Mouse (Mus musculus): ENCODE measurements around the gene Henmt1. TPM values are rescaled to one million over a fixed set of nuclear protein-coding genes. Genes with fewer than 3 reads are reported as not detected.

Henmt1 gene
- polyA plus RNA-seq (2012), result 0.03 TPM in 1 of 2 replicates, not detected in the other

DNA sequence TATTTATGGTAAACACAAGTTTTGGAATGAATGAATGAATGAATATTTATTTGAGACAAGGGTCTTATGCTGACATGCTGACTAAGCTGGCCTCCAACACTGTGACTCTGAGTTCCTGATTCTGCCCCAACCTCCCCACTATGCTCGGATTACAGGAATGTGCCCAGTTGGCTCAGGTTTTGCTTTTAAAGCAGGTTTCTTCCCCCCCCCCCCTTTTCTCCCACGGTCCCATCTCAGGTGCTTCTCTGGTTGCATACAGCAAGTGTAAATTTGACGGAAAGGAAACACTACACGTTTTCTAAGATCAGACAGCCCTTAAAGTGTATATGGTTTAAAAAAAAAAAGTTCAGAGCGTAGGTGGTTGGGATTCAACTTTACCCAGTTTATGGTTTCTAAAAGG is at the start of gene Henmt1:
Gene Henmt1 (plus strand): TSS at position 301 of the 400 bp plus-strand sequence.
- TF ChIP-seq GATA1 (IDR thresholded peaks at IDR 0.05; ENCODE audit: low read length), result no peak

DNA sequence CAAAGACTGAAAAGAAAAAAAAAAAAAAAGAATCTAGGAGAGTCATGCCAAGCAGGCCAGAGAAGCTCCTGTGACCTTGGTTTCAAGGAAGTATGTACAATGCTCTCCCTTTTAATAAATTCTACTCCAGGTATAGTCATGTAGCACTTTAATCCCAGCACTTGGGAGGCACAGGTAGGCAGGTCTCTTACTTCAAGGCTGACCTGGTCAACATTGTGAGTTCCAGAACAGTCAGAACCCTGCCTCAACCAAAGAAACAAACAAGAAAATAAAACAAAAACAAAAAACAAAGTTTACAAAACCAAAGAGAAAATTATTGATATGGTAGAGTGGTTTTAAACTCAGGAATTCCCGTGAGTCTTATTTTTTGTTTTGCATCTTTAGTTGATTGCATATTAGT is 49.8 kb upstream of the Henmt1 start, which contains the start of gene Fndc7:
Gene Fndc7 (minus strand): TSS at position 101 of the 400 bp plus-strand sequence.
- no peak for TF ChIP-seq GATA1 (IDR thresholded peaks at IDR 0.05; ENCODE audit: low read length)

DNA sequence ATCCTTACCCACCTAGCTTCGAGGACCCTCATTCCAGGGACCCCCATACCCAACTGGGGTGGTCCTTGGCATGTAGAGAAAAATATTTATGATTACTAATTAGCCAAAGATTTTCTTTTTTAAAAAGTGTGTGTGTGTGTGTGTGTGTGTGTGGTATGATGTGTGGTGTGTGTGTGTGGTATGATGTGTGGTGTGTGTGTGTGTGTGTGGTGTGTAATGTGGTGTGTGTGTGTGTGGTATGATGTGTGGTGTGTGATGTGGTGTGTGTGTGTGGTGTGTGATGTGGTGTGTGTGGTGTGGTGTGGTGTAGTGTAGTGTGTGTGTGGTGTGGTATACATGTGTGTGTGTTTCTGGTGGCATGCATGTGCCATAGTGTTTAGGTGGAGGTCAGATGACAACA is 47.6 kb upstream of the Henmt1 start:
- no peak for TF ChIP-seq GATA1 (IDR thresholded peaks at IDR 0.05; ENCODE audit: low read length)

- no peak for TF ChIP-seq GATA1 (IDR thresholded peaks at IDR 0.05; ENCODE audit: low read length)
Measured at GRCm38 (mm10) chr3:108892914-108893313, 46.8 kb upstream of the Henmt1 start.

- no peak for TF ChIP-seq GATA1 (IDR thresholded peaks at IDR 0.05; ENCODE audit: low read length)
Measured at GRCm38 (mm10) chr3:108898640-108899039, 41.0 kb upstream of the Henmt1 start.

DNA sequence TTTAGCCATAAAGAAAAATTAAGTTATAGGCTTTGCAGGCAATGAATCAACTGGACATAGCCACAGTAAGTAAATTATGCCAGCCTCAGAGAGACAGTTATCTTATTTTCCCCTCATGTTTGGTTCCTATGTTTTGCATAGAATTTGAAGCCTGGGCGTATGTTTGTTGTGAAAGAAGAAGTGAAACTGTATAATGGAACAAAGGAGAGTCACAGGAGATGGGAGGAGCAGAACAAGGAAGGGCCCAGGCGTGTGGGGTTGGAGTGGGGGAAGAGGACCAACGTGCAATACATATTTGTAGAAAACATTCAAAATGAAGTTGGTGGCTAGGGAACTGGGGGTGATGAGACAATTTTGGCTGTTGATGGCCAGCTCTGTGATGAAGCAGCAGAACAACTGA is 39.5 kb upstream of the Henmt1 start:
- no peak for TF ChIP-seq GATA1 (IDR thresholded peaks at IDR 0.05; ENCODE audit: low read length)

DNA sequence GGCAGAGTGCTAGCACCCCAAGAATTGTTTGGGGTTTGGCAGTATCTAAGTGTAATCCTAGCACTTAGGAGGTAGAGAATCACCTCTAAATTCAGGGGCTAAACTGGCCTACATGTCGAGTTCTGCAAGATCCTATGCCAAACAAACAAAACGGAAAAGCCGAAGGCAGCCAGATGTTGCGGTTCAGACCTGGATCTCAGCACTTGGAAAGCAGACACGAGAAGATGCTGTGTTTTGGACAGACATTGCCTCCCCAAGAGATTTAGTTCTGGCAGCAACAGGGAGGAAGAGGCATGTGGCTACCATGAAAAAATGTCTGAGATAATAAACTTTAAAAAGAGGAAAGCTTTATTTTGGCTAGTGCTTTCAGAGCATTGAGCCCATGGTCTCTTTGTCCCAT is 39.0 kb upstream of the Henmt1 start:
- no peak for TF ChIP-seq GATA1 (IDR thresholded peaks at IDR 0.05; ENCODE audit: low read length)

DNA sequence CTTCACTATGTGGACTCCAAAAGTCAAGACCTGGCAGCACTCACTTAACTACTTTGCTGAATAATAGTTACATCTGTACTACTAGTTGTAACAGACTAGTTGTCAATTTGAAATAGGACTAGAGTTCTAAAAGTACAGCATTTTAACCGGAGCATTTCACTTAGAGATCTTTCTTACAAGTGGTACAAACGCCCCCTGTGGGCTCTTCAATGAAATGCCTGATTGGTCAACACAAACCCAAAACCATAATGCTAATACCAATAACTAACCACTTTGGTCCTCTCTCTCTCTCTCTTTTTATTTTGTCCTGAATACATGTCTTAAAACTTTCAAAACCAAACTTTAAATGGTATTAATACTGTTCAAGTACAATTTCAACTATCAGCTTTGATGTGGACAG is 37.6 kb upstream of the Henmt1 start:
- TF ChIP-seq GATA1 (IDR thresholded peaks at IDR 0.05; ENCODE audit: low read length), result no peak

- no peak for TF ChIP-seq GATA1 (IDR thresholded peaks at IDR 0.05; ENCODE audit: low read length)
Measured at GRCm38 (mm10) chr3:108902934-108903333, 36.7 kb upstream of the Henmt1 start.

GRCm38 (mm10) chr3:108910303-108911080 is 29.2 kb upstream of the Henmt1 start:
- no peak for TF ChIP-seq GATA1 (IDR thresholded peaks at IDR 0.05; ENCODE audit: low read length)

DNA sequence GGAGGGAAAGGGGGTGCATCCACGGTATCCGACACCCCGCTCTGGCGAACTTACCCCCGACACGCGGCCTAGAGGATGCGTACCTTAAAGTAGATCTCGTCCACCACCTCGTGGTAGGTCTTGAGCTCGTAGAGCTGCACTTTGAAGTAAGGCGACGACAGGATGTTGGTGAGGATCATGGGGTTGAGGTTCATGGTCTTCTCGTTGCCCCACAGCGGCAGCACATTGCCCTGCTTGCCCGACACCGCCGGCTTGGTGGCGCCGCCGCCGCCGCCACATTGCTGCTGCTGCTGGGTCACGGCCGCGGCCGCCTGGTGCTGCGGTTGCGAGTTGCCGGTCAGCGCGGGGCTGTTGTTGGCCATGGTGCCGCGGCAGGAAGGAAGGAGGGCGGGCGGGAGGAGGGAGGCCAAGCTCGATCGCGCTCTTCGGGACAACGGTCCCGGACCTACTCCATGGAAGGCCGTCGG is 28.6 kb upstream of the Henmt1 start:
- TF ChIP-seq GATA1 (IDR thresholded peaks at IDR 0.05; ENCODE audit: low read length), result no peak

DNA sequence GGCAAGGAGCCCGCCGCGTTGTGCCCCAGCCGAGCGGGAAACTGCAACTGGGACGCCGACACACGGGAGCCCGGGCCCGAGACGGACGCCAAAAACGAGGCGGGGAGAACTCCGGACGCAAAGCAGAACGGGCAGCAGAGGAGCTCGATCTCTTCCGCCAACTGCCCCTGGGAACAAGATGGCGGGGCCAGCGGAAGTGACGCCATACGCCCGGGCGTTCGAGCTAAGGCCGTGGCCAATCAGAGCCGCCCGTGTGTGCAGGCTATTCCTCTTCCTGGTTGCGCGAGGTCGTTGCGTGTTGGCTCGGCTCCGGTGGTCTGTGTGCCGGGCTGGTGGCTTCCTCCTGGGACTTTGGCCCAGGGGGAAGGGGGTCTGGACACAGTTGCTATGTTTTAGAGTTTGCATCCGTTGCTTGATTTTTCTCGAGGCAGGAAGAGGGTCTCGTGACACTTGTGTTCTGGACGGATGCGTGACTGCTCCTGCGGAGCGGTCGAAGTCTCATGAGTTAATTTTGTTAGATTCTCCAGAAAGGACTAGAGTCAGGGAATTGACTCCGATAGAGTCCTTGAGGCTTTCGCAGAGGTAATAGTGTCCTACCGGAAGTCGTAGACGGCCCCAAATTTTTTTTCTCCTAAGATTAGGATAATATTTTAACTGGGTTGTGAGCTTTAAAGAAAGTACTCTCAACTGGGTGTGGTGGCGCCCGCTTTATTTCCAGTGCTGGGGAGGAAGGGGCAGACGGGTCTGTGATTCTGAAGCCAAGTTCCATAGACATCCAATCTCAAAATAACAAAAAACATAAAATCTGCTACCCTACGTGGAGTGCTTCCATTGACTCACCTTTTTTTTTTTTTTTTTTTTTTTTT is 27.9 kb upstream of the Henmt1 start, which contains the start of gene Prpf38b:
Gene Prpf38b (minus strand): TSS at position 180 of the 866 bp plus-strand sequence.
- TF ChIP-seq GATA1 (IDR thresholded peaks at IDR 0.05; ENCODE audit: low read length), result no peak

DNA sequence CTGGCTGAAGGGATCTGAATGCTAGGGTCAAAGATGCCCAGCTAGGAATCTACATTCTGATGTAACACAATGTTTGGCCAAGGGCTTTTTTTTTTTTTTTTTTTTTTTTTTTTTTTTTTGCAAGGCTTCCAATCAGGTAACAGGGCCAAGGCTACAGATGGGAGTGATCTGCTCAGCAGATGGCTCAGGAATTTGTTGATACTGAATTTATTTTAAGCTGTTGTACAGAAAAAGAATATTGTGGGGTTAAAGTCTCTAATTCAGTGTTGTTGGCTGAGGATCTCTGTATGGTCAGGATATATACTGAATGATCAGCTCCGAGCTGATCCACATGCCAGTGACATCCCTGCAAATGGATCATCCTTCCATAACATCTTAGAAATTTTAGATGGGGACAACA is 23.7 kb upstream of the Henmt1 start:
- no peak for TF ChIP-seq GATA1 (IDR thresholded peaks at IDR 0.05; ENCODE audit: low read length)

- no peak for TF ChIP-seq GATA1 (IDR thresholded peaks at IDR 0.05; ENCODE audit: low read length)
Measured at GRCm38 (mm10) chr3:108916857-108917256, 22.8 kb upstream of the Henmt1 start.

DNA sequence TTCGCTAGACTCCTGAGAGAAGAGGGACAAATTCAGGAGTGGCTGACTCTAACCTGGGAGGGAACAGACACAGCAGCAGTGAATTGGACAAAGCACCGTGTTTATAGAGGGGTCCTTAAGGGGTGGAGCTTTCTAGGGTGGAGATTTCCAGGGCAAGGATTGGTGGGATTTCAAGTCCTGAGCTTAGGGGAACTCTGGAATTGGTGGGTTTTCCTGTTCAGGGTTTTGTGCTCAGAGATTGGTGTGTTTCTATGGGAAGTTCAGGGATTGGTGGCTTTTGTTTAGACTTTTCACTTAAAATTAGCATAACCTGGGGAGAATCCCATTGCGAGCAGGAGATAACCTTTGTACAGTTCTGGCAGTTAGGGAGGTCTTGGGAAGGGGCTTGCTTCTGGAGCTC is 21.7 kb upstream of the Henmt1 start:
- TF ChIP-seq GATA1 (IDR thresholded peaks at IDR 0.05; ENCODE audit: low read length), result no peak

DNA sequence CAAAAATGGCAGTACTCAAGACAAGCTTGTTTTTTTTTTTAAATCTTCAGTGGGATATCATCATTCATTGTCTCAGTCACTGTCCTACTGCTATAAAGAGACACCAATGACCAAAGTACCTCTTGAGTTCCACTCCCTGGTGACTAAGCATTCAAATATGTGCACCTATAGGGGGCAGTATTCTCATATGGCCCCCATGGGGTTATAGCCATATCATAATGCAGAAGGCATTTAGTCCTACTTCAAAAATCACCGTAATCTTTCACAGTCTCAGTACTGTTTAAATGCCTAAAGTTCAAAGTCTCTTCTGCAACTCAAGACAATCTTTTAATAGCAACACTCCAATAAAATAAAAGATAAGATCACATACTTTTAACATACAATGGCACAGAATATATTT is 20.8 kb upstream of the Henmt1 start:
- TF ChIP-seq GATA1 (IDR thresholded peaks at IDR 0.05; ENCODE audit: low read length), result no peak
